Mouse (Mus musculus): ENCODE measurements at regions not wholly inside any gene's neighbourhood (a gene's known extent, or its start where the extent isn't known, plus 50 kb on each side); places are given as distances from the start of the nearest gene placed in this dataset.
A peak's percentile ranks its signal among the peaks of the same experiment; 100 is the strongest.

DNA sequence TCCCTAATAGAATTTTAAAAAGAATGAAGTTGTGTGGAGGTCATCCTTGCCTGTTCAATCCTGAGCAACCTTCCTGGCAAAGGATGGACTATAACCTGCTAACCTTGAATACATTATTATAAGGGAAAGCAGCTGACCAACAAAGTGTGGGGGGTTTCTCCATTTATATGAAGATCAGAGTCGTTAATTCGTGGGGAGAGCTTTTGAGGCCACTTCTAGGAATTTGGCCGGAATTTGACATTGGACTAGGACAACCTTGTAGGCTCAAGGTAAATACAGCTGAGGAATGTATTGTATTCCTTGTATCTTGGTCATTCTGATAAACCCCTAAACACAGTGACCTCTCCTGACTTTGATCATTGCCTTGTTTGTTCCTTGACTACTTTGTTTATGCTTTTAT is 56.9 kb downstream of the Klf4 start:
- H3K9ac ChIP-seq (ENCODE audit: low read length) = no peak overlapping the region
- H3K9me3 ChIP-seq (ENCODE audit: control insufficient read depth, low read length) = no peaks in the 10 kb centered on the region
- H3K36me3 ChIP-seq (ENCODE audit: control insufficient read depth, insufficient read depth, low read length) = no peaks in the 10 kb centered on the region
- H3K4me3 ChIP-seq (ENCODE audit: low read length) = no peak overlapping the region
- ATAC-seq (ENCODE audit: low read depth) = no peak
- H3K4me1 ChIP-seq (replicated peaks; ENCODE audit: control insufficient read depth, insufficient read depth, low read length) = peaks cover 20% of the 10 kb centered on the region
- H3K27ac ChIP-seq (ENCODE audit: low read length) = no peak overlapping the region
- H3K4me2 ChIP-seq (ENCODE audit: low read depth, low read length) = no peak overlapping the region
- WGBS = 68% methylated on average over 3 of the region's 3 CpGs
- no peaks in the 10 kb centered on the region for H3K27me3 ChIP-seq (ENCODE audit: control insufficient read depth, insufficient read depth, low read depth, low read length)

DNA sequence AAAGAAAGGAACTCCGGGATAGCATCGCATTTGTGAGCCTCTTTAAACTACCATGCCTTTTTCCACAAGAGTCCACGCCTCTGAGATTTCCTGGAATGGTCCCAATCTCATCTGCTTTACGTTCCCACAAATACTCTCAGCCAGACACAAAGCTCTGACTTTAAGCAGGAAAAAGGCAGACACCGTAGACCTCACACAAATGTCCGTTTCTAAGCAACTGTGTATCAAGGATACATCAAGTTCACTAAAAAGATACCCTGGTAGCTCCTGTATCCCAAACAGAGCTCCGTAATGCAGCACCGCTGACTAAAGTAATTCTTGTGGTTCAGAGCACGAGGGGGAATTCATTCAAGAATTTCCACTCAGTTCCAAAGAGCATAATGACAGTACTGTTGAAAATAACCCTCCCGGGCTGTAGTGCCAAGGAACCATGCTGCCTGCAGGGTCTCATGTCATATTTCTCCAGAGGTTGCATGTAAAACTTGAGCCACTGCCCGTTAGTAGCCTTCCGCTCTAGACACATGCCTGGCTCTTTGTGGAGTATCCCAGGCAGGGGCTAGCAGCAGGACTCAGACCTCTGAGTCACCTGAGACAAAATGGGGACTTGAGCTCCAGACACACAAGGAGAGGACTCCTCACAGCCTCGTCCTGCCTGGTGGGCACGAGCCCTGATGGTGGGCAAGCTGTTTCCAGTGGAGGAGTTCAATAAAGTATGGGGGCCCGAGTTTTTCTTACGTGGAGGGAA is 58.0 kb downstream of the Klf4 start:
- WGBS = 69% methylated on average over 16 of the region's 16 CpGs
- ATAC-seq (ENCODE audit: low read depth) = no peak

DNA sequence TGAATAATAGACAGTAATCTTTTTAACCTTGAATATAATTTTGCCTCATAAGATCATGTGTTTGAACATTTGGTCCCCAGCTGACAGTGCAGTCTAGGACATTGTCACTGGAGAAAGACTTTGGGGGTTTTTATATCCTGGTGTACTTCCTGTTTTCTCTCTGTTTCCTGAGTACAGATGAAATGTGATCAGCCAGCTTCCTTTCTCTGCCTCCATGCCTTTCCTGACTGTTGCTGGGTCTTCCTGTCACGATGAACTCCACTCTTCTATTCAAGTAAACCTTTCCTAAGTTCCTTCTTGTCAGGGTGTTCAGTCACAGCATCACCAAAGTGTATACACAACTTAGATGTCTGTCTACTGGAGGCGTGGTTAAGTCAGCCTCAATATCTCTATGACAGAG is 59.6 kb downstream of the Klf4 start:
- Histone ChIP-seq H3K9me3 (ENCODE audit: control insufficient read depth, low read length) (no peaks in the 10 kb centered on the region), H3K9ac (ENCODE audit: low read length) (no peak overlapping the region), H3K27me3 (ENCODE audit: control insufficient read depth, insufficient read depth, low read depth, low read length) (no peaks in the 10 kb centered on the region), H3K4me2 (ENCODE audit: low read depth, low read length) (no peak overlapping the region), H3K36me3 (ENCODE audit: control insufficient read depth, insufficient read depth, low read length) (no peaks in the 10 kb centered on the region), H3K27ac (ENCODE audit: low read length) (no peak overlapping the region), H3K4me1 (replicated peaks; ENCODE audit: control insufficient read depth, insufficient read depth, low read length) (peaks cover 11% of the 10 kb centered on the region), H3K4me3 (ENCODE audit: low read length) (no peak overlapping the region)
- no peak for ATAC-seq (ENCODE audit: low read depth)
- 58% methylated on average over 2 of the region's 2 CpGs for WGBS

More for the DNA sequence above, 58.0 kb downstream of the Klf4 start:
- Histone ChIP-seq H3K27ac (ENCODE audit: low read length) (no peak overlapping the region), H3K4me2 (ENCODE audit: low read depth, low read length) (no peak overlapping the region), H3K4me1 (replicated peaks; ENCODE audit: control insufficient read depth, insufficient read depth, low read length) (peaks cover 15% of the 10 kb centered on the region), H3K9ac (ENCODE audit: low read length) (no peak overlapping the region), H3K36me3 (ENCODE audit: control insufficient read depth, insufficient read depth, low read length) (no peaks in the 10 kb centered on the region), H3K9me3 (ENCODE audit: control insufficient read depth, low read length) (no peaks in the 10 kb centered on the region), H3K4me3 (ENCODE audit: low read length) (no peak overlapping the region), H3K27me3 (ENCODE audit: control insufficient read depth, insufficient read depth, low read depth, low read length) (no peaks in the 10 kb centered on the region)

DNA sequence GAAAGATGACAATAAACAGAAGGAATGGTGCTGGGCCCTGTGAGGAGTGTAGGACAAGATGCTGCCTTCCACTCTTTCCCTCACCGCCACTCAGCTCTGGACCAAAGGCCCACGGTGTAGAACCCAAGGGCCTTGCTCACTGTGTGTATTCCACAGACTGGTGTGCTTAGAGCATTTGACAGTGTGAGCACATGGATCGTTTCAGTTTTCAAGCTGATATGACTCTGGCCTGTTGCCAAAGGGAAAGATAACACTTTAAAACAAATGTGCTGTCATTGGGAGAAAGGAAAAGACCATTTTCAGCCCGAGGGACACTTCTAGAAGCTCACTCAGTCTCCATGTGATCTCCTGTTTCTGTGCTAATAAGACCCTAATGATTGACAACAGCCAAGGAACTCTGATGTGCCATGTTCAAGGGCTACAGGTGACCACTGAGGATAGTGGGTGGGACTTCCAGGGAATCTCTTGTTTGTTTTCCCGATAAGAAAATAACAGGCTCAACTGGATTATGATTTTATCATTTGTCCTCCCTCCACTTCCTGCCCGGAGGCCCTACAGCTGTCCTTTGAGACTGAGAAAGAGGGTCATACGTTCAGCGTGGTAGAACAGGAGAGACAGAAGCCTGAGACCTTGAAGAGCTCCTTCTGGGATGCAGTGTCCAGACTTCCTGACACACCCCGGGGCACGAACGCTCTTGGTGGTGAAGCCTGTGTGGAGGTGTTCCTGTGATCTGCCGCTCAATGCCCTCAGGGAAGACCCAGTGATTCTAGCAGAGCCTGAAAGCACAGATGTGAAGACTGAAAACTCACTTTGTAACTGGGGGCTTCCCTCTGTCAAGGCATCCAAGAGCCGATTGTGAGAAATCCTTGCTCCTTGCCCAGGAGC is 61.2 kb downstream of the Klf4 start:
- peak; percentile 38; the same call in 1 of the 2 replicates for ATAC-seq (ENCODE audit: low read depth)
- Histone ChIP-seq H3K4me3 (ENCODE audit: low read length) (no peak overlapping the region), H3K9me3 (ENCODE audit: control insufficient read depth, low read length) (no peaks in the 10 kb centered on the region), H3K4me1 (replicated peaks; ENCODE audit: control insufficient read depth, insufficient read depth, low read length) (peaks cover 11% of the 10 kb centered on the region), H3K36me3 (ENCODE audit: control insufficient read depth, insufficient read depth, low read length) (no peaks in the 10 kb centered on the region), H3K9ac (ENCODE audit: low read length) (no peak overlapping the region), H3K27me3 (ENCODE audit: control insufficient read depth, insufficient read depth, low read depth, low read length) (no peaks in the 10 kb centered on the region), H3K27ac (ENCODE audit: low read length) (no peak overlapping the region), H3K4me2 (ENCODE audit: low read depth, low read length) (no peak overlapping the region)
- WGBS = 35% methylated on average over 13 of the region's 13 CpGs

DNA sequence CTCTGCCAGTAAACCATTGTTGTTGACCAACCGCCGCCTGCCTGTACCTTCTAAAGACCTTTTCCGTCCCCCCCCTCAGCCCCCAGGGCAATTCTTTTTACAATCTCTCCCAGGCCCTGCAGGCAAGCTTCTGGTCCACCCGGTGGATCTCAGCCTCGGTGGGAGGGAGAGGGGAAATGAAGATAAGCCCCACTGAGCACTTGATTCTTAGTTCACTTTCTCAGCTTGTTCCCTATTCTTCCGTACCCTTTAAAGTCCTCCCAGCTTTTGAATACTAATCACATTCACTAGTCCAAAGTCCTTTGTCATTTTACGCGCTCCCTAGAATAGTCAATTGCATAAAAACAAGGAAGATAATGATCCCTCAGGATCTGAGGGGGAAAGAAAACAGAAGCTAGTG is 68.1 kb downstream of the Klf4 start:
- Histone ChIP-seq H3K9ac (ENCODE audit: low read length) (no peak overlapping the region), H3K4me2 (ENCODE audit: low read depth, low read length) (no peak overlapping the region), H3K4me1 (replicated peaks; ENCODE audit: control insufficient read depth, insufficient read depth, low read length) (no peaks in the 10 kb centered on the region), H3K27ac (ENCODE audit: low read length) (no peak overlapping the region), H3K36me3 (ENCODE audit: control insufficient read depth, insufficient read depth, low read length) (no peaks in the 10 kb centered on the region), H3K27me3 (ENCODE audit: control insufficient read depth, insufficient read depth, low read depth, low read length) (no peaks in the 10 kb centered on the region), H3K4me3 (ENCODE audit: low read length) (no peak overlapping the region), H3K9me3 (ENCODE audit: control insufficient read depth, low read length) (no peaks in the 10 kb centered on the region)
- ATAC-seq (ENCODE audit: low read depth) = no peak
- WGBS = 37% methylated on average over 8 of the region's 8 CpGs

DNA sequence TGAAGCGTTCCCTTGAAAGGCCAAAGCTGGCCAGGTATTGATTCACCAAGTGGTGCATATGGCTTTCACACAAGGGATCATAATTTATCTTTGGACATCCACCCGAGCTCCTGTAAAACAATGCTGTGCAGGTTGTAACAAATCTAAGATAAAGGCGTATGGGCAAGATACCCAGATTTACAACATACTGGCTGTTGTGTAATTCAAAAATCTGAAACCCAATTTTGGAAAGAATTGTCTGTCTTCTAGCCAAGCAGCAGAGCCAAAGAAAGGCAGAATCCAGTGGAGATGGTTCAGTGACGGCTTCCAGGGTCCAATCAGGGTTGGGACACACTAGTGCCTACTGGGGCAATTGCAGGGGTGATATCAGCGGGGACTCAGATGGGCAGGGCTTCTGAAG is 70.3 kb downstream of the Klf4 start:
- H3K4me1 ChIP-seq (replicated peaks; ENCODE audit: control insufficient read depth, insufficient read depth, low read length) = no peaks in the 10 kb centered on the region
- H3K27me3 ChIP-seq (ENCODE audit: control insufficient read depth, insufficient read depth, low read depth, low read length) = no peaks in the 10 kb centered on the region
- WGBS = 60% methylated on average over 5 of the region's 5 CpGs
- no peak overlapping the region for H3K27ac ChIP-seq (ENCODE audit: low read length)
- H3K4me2 ChIP-seq (ENCODE audit: low read depth, low read length) = no peak overlapping the region
- no peaks in the 10 kb centered on the region for H3K36me3 ChIP-seq (ENCODE audit: control insufficient read depth, insufficient read depth, low read length)
- no peak overlapping the region for H3K4me3 ChIP-seq (ENCODE audit: low read length)
- H3K9me3 ChIP-seq (ENCODE audit: control insufficient read depth, low read length) = no peaks in the 10 kb centered on the region
- no peak overlapping the region for H3K9ac ChIP-seq (ENCODE audit: low read length)
- ATAC-seq (ENCODE audit: low read depth) = no peak

DNA sequence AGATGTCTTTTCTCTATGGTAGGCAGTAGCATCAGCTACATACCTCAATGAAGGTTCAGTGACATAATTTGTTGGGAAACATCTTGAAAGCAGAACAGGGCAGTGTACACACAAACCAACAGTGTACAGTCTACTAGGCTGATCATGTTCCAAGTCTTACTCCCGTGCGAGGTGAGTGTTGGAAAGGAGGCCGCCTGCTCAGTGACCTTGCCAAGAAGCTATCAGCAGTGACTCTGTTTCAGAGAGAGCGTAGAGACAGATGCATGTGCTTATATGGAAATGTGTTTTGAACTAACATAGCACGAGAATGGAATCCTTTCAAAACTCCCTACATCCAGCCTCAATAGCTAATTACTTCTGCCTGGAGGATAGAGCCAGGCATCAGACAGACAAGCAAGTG is 78.4 kb downstream of the Klf4 start:
- no peak for ATAC-seq (ENCODE audit: low read depth)
- H3K9me3 ChIP-seq (ENCODE audit: control insufficient read depth, low read length) = no peaks in the 10 kb centered on the region
- WGBS = 53% methylated on average over 5 of the region's 5 CpGs

DNA sequence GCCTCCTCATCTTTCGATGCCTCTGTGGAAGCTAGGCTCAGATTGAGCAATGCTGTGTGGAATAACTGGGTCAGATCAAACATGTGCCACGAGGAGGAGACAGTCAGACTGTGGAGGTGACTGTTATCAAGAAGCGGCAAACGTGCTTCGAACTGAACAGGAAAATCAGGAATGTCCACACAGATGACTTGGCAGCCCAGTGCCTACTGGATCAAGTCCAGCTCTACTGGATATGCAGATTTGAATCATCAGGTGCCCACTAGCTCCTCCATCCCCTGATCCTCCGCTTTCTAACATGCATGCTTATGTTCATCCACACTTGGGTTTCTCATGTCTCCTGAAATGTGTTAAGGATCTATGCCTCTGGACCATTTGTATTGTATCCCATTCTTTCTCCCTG is 79.7 kb downstream of the Klf4 start:
- Histone ChIP-seq H3K9me3 (ENCODE audit: control insufficient read depth, low read length) (no peaks in the 10 kb centered on the region), H3K27ac (ENCODE audit: low read length) (no peak overlapping the region), H3K4me3 (ENCODE audit: low read length) (no peak overlapping the region), H3K36me3 (ENCODE audit: control insufficient read depth, insufficient read depth, low read length) (no peaks in the 10 kb centered on the region), H3K4me1 (replicated peaks; ENCODE audit: control insufficient read depth, insufficient read depth, low read length) (no peaks in the 10 kb centered on the region), H3K27me3 (ENCODE audit: control insufficient read depth, insufficient read depth, low read depth, low read length) (no peaks in the 10 kb centered on the region), H3K9ac (ENCODE audit: low read length) (no peak overlapping the region), H3K4me2 (ENCODE audit: low read depth, low read length) (no peak overlapping the region)
- WGBS = 67% methylated on average over 6 of the region's 6 CpGs
- ATAC-seq (ENCODE audit: low read depth) = no peak

More for the DNA sequence above, 78.4 kb downstream of the Klf4 start:
- Histone ChIP-seq H3K4me1 (replicated peaks; ENCODE audit: control insufficient read depth, insufficient read depth, low read length) (no peaks in the 10 kb centered on the region), H3K36me3 (ENCODE audit: control insufficient read depth, insufficient read depth, low read length) (no peaks in the 10 kb centered on the region), H3K27ac (ENCODE audit: low read length) (no peak overlapping the region), H3K27me3 (ENCODE audit: control insufficient read depth, insufficient read depth, low read depth, low read length) (no peaks in the 10 kb centered on the region), H3K4me2 (ENCODE audit: low read depth, low read length) (no peak overlapping the region), H3K4me3 (ENCODE audit: low read length) (no peak overlapping the region), H3K9ac (ENCODE audit: low read length) (no peak overlapping the region)

DNA sequence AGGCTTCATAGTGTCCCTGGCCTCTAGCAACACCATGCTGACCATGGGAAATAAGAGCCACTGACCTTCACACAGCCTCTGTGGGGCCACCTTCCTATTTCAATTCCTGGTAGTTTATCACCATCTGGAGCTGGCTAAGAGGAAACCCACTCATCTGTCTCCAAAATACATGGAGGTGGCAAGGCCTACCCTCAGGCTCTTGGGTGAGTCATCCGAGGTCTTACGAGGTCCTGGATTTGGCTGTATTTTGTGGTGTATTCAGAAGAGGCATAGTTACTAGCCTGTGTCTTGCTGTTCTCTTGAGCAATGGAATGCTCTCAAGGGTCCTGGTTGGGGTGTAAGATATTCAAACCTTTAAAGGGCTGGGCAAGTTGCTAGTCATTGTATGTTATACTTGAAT is 80.6 kb downstream of the Klf4 start:
- H3K9me3 ChIP-seq (ENCODE audit: control insufficient read depth, low read length) = no peaks in the 10 kb centered on the region
- 94% methylated on average over 2 of the region's 2 CpGs for WGBS
- H3K27me3 ChIP-seq (ENCODE audit: control insufficient read depth, insufficient read depth, low read depth, low read length) = no peaks in the 10 kb centered on the region
- H3K27ac ChIP-seq (ENCODE audit: low read length) = no peak overlapping the region
- H3K36me3 ChIP-seq (ENCODE audit: control insufficient read depth, insufficient read depth, low read length) = no peaks in the 10 kb centered on the region
- no peak overlapping the region for H3K9ac ChIP-seq (ENCODE audit: low read length)
- ATAC-seq (ENCODE audit: low read depth) = no peak
- H3K4me1 ChIP-seq (replicated peaks; ENCODE audit: control insufficient read depth, insufficient read depth, low read length) = no peaks in the 10 kb centered on the region
- no peak overlapping the region for H3K4me3 ChIP-seq (ENCODE audit: low read length)
- no peak overlapping the region for H3K4me2 ChIP-seq (ENCODE audit: low read depth, low read length)

Measured in lung, embryonic 16.5 days (tissue).